Mouse (Mus musculus): ENCODE measurements around the gene Vps37c. TPM values are rescaled to one million over a fixed set of nuclear protein-coding genes. Genes with fewer than 3 reads are reported as not detected.

Vps37c gene
- polyA plus RNA-seq, 1 experiment from 2014 or later: 32.1 TPM

DNA sequence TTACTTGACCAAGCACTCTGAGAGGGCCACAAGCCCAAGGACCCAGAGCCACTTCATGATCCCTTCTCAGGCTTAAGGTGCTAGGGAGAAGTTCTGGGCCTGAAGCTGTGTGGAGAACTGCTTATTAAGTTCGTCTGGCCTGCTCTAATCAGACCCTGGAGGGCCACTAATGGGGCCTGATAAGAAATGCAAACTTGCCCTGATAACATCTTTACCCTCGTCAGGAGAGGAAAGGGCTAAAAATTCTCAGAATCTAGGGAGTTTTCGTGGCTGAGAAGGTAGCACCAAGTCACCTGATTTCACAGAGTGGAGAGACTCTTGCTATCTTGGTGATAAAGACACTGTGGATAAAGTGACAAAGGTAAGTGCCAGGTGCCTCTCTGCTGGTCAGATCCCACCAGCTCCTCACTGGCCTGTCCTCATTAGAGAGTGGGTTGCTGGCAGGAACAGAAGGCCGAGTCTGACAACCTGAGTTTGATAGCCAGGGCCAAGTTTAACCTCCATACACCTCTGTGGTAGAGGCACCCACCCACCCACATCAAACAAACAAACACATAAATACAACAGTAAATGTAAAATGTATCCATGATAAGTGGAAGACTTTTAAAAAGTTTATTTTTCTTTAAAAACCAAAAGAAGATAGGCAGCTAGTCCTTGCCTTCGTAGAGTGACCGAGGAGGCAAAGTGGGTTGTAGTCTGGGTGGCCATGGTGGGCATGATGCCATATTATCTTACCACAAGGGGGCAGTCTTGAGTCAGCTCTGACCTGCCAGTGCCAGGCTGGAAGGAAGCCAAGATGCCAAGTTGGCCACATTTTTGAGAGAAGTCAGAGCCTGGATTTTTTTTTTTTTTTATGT, 10.4 kb upstream of the Vps37c start, which contains the start of gene Pga5:
Gene Pga5, minus strand, starts transcription at position 157 of the 857 bp plus-strand sequence.
- no peak within 1 kb of the TSS for H3K27ac ChIP-seq (ENCODE audit: low read depth, low read length)
- DNase-seq (ENCODE audit: low spot score): peak; percentile 79
- H3K4me1 ChIP-seq (replicated peaks; ENCODE audit: control insufficient read depth, insufficient read depth, low read length): 0 out of 2 replicates have a peak, but pooled peaks cover 1% of the 10 kb centered on the region
- no peak within 1 kb of the TSS for H3K4me3 ChIP-seq (ENCODE audit: low read depth, low read length)
- no peaks in the 10 kb centered on the region for H3K9me3 ChIP-seq (ENCODE audit: control insufficient read depth, low read length)
- peak; percentile 74; the same call in 1 of the 2 replicates for ATAC-seq (replicated peaks; ENCODE audit: low FRiP score)
- no peaks in the 10 kb centered on the region for H3K27me3 ChIP-seq (ENCODE audit: control insufficient read depth, insufficient read depth, low read length)
- H3K9ac ChIP-seq (ENCODE audit: low read length): no peak within 1 kb of the TSS
- H3K36me3 ChIP-seq (ENCODE audit: control insufficient read depth, insufficient read depth, low read length): no peaks in the 10 kb centered on the region
- 49% methylated on average over 6 of the region's 6 CpGs for WGBS
- H3K4me2 ChIP-seq (ENCODE audit: low read depth, low read length, severe bottlenecking): no peak within 1 kb of the TSS

DNA sequence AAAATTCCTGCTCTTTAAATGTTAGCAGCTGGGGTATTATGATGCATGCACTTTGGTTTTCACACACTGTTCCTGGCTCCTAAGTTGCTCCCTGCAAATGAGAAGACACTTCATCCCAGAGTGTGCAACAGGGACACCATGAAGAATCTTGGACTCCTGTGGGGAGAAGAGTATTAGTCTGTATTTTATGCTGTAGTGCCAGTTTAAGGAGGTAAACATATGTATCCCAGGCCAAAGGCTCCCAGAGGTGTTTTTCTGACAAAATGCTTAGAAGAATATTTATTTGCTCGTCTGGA, 9.8 kb upstream of the Vps37c start:
- ATAC-seq (replicated peaks; ENCODE audit: low FRiP score): no peak
- DNase-seq (ENCODE audit: low spot score): no peak
- H3K9ac ChIP-seq (ENCODE audit: low read length): no peak overlapping the region
- H3K4me1 ChIP-seq (replicated peaks; ENCODE audit: control insufficient read depth, insufficient read depth, low read length): 0 out of 2 replicates have a peak, but pooled peaks cover 1% of the 10 kb centered on the region
- H3K27me3 ChIP-seq (ENCODE audit: control insufficient read depth, insufficient read depth, low read length): no peaks in the 10 kb centered on the region
- H3K4me3 ChIP-seq (ENCODE audit: low read depth, low read length): no peak overlapping the region
- H3K27ac ChIP-seq (ENCODE audit: low read depth, low read length): no peak overlapping the region
- no peaks in the 10 kb centered on the region for H3K36me3 ChIP-seq (ENCODE audit: control insufficient read depth, insufficient read depth, low read length)
- no peaks in the 10 kb centered on the region for H3K9me3 ChIP-seq (ENCODE audit: control insufficient read depth, low read length)
- H3K4me2 ChIP-seq (ENCODE audit: low read depth, low read length, severe bottlenecking): no peak overlapping the region
- WGBS: 83% methylated on average over 1 of the region's 1 CpGs

DNA sequence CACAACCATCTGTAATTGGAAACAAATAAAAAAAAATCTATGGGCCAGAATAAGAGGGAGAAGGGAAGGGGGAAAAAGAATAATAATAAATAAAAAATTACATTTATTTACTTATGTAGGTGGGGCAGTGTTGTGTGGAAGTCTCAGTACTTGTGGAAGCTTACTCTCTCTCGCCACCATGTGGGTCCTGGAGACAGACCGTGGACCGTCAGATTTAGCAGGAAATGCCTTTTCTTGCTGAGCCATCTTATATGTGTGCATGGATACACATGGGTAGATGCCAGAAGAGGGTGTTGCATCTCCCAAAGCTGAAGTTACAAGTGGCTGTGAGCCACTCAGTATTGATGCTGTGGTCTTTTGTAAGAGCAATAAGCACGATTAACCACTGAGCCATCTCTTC, 7.0 kb upstream of the Vps37c start:
- Histone ChIP-seq H3K4me1 (replicated peaks; ENCODE audit: control insufficient read depth, insufficient read depth, low read length) (0 out of 2 replicates have a peak, but pooled peaks cover 1% of the 10 kb centered on the region), H3K36me3 (ENCODE audit: control insufficient read depth, insufficient read depth, low read length) (no peaks in the 10 kb centered on the region), H3K4me2 (ENCODE audit: low read depth, low read length, severe bottlenecking) (no peak overlapping the region), H3K4me3 (ENCODE audit: low read depth, low read length) (no peak overlapping the region), H3K27me3 (ENCODE audit: control insufficient read depth, insufficient read depth, low read length) (no peaks in the 10 kb centered on the region), H3K9ac (ENCODE audit: low read length) (no peak overlapping the region), H3K9me3 (ENCODE audit: control insufficient read depth, low read length) (no peaks in the 10 kb centered on the region), H3K27ac (ENCODE audit: low read depth, low read length) (no peak overlapping the region)
- WGBS: 68% methylated on average over 4 of the region's 4 CpGs
- DNase-seq (ENCODE audit: low spot score) (no peak), ATAC-seq (replicated peaks; ENCODE audit: low FRiP score) (no peak)

DNA sequence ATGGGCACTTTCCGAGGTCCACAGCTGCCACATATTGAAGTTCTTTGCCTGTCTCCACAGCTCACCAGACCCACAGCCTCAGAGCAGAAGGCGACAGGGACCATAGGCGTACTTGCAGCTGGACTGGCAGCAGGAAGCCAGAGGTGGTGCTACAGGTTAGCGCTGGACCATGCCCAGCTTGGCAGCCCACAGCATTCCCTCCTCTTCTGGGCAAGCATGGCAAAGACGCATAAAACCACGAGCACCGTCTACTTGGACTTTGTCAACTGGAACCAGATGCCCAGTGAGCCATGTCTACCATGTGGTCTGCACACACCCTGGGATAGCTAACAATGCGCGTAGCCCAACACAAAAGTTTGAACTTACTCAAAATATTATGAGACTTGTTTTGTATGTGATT, 3.5 kb upstream of the Vps37c start:
- no peak overlapping the region for H3K27ac ChIP-seq (ENCODE audit: low read depth, low read length)
- H3K27me3 ChIP-seq (ENCODE audit: control insufficient read depth, insufficient read depth, low read length): no peaks in the 10 kb centered on the region
- peaks cover 7% of the 10 kb centered on the region for H3K4me1 ChIP-seq (replicated peaks; ENCODE audit: control insufficient read depth, insufficient read depth, low read length)
- no peaks in the 10 kb centered on the region for H3K9me3 ChIP-seq (ENCODE audit: control insufficient read depth, low read length)
- no peak for ATAC-seq (replicated peaks; ENCODE audit: low FRiP score)
- no peak for DNase-seq (ENCODE audit: low spot score)
- WGBS: 92% methylated on average over 9 of the region's 9 CpGs
- H3K4me3 ChIP-seq (ENCODE audit: low read depth, low read length): no peak overlapping the region
- no peak overlapping the region for H3K9ac ChIP-seq (ENCODE audit: low read length)
- no peaks in the 10 kb centered on the region for H3K36me3 ChIP-seq (ENCODE audit: control insufficient read depth, insufficient read depth, low read length)
- H3K4me2 ChIP-seq (ENCODE audit: low read depth, low read length, severe bottlenecking): no peak overlapping the region

DNA sequence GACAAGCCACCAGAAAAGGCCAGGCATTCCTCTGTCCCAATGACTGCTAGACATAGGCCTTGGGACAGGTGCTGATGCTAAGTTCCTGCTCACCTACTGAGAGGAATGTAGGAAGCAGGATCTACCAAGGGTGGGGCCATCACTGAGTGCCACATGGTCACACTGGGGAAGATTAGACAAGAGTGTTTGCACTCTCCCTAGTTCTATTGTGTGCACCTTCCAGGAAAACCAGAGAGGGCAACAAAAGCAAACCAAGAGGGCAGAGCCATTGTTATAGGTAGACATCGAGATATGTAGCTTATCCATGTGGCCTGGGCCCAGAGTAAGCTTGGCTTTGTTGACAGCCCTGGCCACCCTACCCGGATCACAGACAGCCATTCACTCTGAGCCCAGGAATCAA, 2.8 kb upstream of the Vps37c start:
- ATAC-seq (replicated peaks; ENCODE audit: low FRiP score) (no peak), DNase-seq (ENCODE audit: low spot score) (no peak)
- H3K27me3 ChIP-seq (ENCODE audit: control insufficient read depth, insufficient read depth, low read length): no peaks in the 10 kb centered on the region
- H3K4me1 ChIP-seq (replicated peaks; ENCODE audit: control insufficient read depth, insufficient read depth, low read length): peaks cover 7% of the 10 kb centered on the region
- no peaks in the 10 kb centered on the region for H3K9me3 ChIP-seq (ENCODE audit: control insufficient read depth, low read length)
- no peak overlapping the region for H3K4me2 ChIP-seq (ENCODE audit: low read depth, low read length, severe bottlenecking)
- no peaks in the 10 kb centered on the region for H3K36me3 ChIP-seq (ENCODE audit: control insufficient read depth, insufficient read depth, low read length)
- WGBS: 86% methylated on average over 2 of the region's 2 CpGs
- H3K4me3 ChIP-seq (ENCODE audit: low read depth, low read length): no peak overlapping the region
- H3K27ac ChIP-seq (ENCODE audit: low read depth, low read length): no peak overlapping the region
- H3K9ac ChIP-seq (ENCODE audit: low read length): no peak overlapping the region

DNA sequence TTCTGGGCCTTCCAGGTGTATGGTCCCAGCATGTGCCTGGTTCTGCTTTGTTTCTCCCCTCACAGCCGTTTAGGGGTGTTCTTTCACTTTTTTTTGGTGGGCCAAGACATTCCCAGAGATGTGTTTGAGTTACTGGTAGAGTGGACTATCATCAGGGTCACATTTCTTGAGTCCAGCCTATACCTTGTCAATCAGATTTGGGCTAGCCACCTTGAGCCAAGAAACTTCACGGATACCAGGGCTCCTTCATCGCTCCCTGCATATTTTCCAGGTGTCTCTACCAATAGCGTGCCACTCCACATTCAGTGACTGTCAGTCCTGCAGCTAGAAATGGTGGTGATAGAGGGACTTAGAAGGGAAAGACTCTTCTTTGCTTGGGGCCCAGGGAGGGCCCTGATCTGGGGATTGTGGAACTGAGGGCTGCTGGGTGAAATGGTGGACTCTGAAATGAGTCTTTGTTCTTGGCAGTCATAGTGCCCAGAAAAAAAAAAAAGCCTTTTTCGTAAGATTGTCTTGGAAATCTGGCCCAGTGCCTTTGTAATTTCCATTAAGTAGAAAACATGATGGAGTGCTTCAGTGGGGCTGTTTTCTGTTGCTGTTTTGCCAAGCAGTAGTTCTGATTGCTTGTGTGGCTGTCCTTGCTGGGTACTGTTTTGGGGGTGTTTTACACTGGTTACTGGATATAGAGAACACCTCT, 1.1 kb downstream of the Vps37c start:
- H3K27me3 ChIP-seq (ENCODE audit: control insufficient read depth, insufficient read depth, low read length): no peaks in the 10 kb centered on the region
- peak overlapping the region; percentile 68 for H3K4me2 ChIP-seq (ENCODE audit: low read depth, low read length, severe bottlenecking)
- peak overlapping the region; percentile 86 for H3K27ac ChIP-seq (ENCODE audit: low read depth, low read length)
- peak; percentile 3; the same call in 1 of the 2 replicates for ATAC-seq (replicated peaks; ENCODE audit: low FRiP score)
- H3K36me3 ChIP-seq (ENCODE audit: control insufficient read depth, insufficient read depth, low read length): no peaks in the 10 kb centered on the region
- DNase-seq (ENCODE audit: low spot score): no peak
- peak overlapping the region; percentile 84 for H3K9ac ChIP-seq (ENCODE audit: low read length)
- peaks cover 7% of the 10 kb centered on the region for H3K4me1 ChIP-seq (replicated peaks; ENCODE audit: control insufficient read depth, insufficient read depth, low read length)
- WGBS: 61% methylated on average over 5 of the region's 5 CpGs
- H3K9me3 ChIP-seq (ENCODE audit: control insufficient read depth, low read length): no peaks in the 10 kb centered on the region
- peak overlapping the region; percentile 84 for H3K4me3 ChIP-seq (ENCODE audit: low read depth, low read length)

DNA sequence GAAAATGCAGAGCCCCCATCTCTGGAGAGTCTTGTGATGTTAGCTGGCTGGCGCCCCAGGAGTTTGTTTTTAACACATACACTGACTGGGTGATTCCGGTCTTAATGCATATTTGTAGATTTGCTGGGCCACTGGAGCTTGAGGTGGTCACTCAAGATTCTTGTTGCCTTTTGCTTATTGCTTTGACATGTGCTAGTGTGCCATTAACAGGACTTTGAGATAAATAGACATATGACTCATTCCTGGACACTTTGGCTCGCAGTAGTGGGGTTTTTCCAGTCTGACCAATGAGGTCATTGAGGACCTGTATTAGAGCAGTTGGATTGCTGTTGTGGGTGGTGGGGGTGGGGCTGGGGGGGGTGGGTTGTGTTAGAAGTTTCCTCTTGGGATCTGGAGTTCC, 1.8 kb downstream of the Vps37c start:
- Histone ChIP-seq H3K4me2 (ENCODE audit: low read depth, low read length, severe bottlenecking) (no peak overlapping the region), H3K4me1 (replicated peaks; ENCODE audit: control insufficient read depth, insufficient read depth, low read length) (peaks cover 8% of the 10 kb centered on the region), H3K9me3 (ENCODE audit: control insufficient read depth, low read length) (no peaks in the 10 kb centered on the region), H3K4me3 (ENCODE audit: low read depth, low read length) (no peak overlapping the region), H3K27me3 (ENCODE audit: control insufficient read depth, insufficient read depth, low read length) (no peaks in the 10 kb centered on the region), H3K27ac (ENCODE audit: low read depth, low read length) (no peak overlapping the region), H3K9ac (ENCODE audit: low read length) (no peak overlapping the region), H3K36me3 (ENCODE audit: control insufficient read depth, insufficient read depth, low read length) (no peaks in the 10 kb centered on the region)
- WGBS: 92% methylated on average over 3 of the region's 3 CpGs
- no peak for DNase-seq (ENCODE audit: low spot score)
- ATAC-seq (replicated peaks; ENCODE audit: low FRiP score): no peak

DNA sequence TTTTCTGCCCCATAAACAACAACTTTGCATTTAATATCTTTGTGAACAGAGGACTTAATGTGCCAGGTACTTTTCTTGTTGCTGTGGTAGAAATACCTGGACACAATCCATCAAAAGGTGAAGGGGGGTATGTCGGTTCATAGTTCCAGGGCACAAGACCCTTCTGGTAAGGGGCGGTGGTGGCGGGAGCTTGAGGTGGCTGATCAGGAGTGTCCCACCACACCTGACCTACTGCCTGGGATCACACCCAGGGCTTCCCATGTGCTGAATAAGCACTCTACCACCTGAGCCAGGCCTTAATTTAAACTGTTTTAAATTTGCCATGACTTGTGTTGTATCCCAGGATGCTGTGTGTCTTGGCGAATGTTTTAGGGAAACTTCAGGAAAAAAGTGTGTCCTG, 2.6 kb downstream of the Vps37c start:
- 93% methylated on average over 4 of the region's 4 CpGs for WGBS
- no peak for ATAC-seq (replicated peaks; ENCODE audit: low FRiP score)
- no peaks in the 10 kb centered on the region for H3K36me3 ChIP-seq (ENCODE audit: control insufficient read depth, insufficient read depth, low read length)
- H3K4me1 ChIP-seq (replicated peaks; ENCODE audit: control insufficient read depth, insufficient read depth, low read length): peaks cover 13% of the 10 kb centered on the region
- H3K27me3 ChIP-seq (ENCODE audit: control insufficient read depth, insufficient read depth, low read length): no peaks in the 10 kb centered on the region
- DNase-seq (ENCODE audit: low spot score): no peak
- H3K4me3 ChIP-seq (ENCODE audit: low read depth, low read length): no peak overlapping the region
- H3K9ac ChIP-seq (ENCODE audit: low read length): no peak overlapping the region
- no peaks in the 10 kb centered on the region for H3K9me3 ChIP-seq (ENCODE audit: control insufficient read depth, low read length)
- no peak overlapping the region for H3K4me2 ChIP-seq (ENCODE audit: low read depth, low read length, severe bottlenecking)
- no peak overlapping the region for H3K27ac ChIP-seq (ENCODE audit: low read depth, low read length)

Data from forebrain, embryonic 11.5 days (tissue).